Mouse (Mus musculus): ENCODE results near the gene Map2k1.

DNA sequence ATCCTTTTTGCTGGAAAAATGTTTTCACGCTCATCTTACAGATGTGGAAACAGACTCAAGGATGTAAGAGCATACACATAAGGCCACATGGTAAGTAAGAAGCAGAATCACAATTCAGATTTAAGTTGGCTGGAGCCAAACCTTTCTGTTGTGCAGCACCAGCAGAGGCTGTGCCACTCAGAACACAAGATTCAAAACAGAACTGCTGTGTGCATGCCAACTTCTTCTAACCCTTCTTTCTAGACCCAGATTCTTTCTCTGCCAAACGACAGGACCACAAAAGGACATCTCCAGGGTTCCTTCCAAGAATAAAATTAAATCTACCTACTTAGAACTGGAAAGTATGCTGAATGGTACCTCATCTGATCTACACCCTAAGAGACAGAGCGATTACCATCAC lies 21.8 kb downstream of the Map2k1 start:
- TF ChIP-seq MAFK (IDR thresholded peaks at IDR 0.05; ENCODE audit: insufficient read depth, low read depth, low read length) (no peak), CHD2 (IDR thresholded peaks at IDR 0.05; ENCODE audit: low read depth, low read length) (no peak), HCFC1 (IDR thresholded peaks at IDR 0.05; ENCODE audit: borderline replicate concordance, insufficient read depth, low read length) (no peak), ZNF384 (IDR thresholded peaks at IDR 0.05; ENCODE audit: low read depth, low read length) (no peak), ZC3H11A (IDR thresholded peaks at IDR 0.05; ENCODE audit: borderline replicate concordance, low read depth, low read length) (no peak)

All from ES-E14 (cell line).